Mouse (Mus musculus): ENCODE measurements at regions not wholly inside any gene's neighbourhood (a gene's known extent, or its start where the extent isn't known, plus 50 kb on each side); places are given as distances from the start of the nearest gene placed in this dataset.

GRCm38 (mm10) chr14:59075845-59076745, 66.6 kb downstream of the 1700129C05Rik start:
- Histone ChIP-seq H3K27me3 (ENCODE audit: control insufficient read depth, insufficient read depth, low read length) (no peaks in the 10 kb centered on the region), H3K36me3 (ENCODE audit: control insufficient read depth, insufficient read depth, low read length) (no peaks in the 10 kb centered on the region), H3K4me3 (ENCODE audit: low read depth, low read length) (no peak overlapping the region), H3K27ac (ENCODE audit: low read depth, low read length) (no peak overlapping the region), H3K9me3 (ENCODE audit: control insufficient read depth, low read length) (no peaks in the 10 kb centered on the region), H3K4me2 (ENCODE audit: low read depth, low read length) (peak overlapping the region; percentile 34), H3K9ac (replicated peaks; ENCODE audit: low read depth, low read length) (no peak overlapping the region), H3K4me1 (ENCODE audit: control insufficient read depth, insufficient read depth, low read length) (0 out of 2 replicates have a peak, but pooled peaks cover 3% of the 10 kb centered on the region)
- WGBS, result 31% methylated on average over 29 of the region's 29 CpGs
- peak; percentile 44; the same call in 1 of the 2 replicates for ATAC-seq (ENCODE audit: low read depth)

DNA sequence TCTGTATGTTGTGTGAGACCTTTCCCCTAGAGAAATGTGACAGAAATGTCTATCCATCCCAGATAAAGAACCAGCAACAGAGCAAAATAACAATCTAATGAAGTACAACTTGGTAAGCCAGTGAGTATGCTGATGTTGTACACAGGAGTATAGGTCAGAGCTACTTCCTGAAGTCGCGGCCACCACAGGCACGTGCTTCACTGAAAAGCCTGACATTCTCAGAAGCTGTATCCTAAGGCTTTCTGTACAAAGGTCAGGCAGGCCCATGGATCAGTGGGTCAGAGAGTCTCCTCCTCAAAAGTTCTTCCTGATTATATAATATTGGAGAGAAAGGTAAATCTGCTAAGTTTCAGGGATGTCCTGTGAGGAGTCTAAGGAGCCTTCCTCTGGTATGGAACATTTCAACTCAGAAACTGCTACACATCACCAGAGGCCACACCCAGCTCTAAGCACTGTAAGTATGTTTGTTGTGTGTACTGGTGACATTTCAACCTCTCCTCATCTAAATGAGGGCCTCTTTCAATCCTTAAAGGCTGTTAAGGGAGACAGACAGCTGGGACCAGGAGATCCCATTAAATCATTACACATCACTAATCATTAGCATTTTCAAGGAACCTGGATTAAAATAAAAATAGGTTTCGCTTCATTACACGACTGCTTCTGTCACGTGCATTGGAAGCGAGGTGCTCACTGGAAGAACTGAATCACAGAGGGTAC, 70.2 kb downstream of the 1700129C05Rik start:
- Histone ChIP-seq H3K27ac (ENCODE audit: low read depth, low read length) (no peak overlapping the region), H3K4me1 (ENCODE audit: control insufficient read depth, insufficient read depth, low read length) (0 out of 2 replicates have a peak, but pooled peaks cover 3% of the 10 kb centered on the region), H3K36me3 (ENCODE audit: control insufficient read depth, insufficient read depth, low read length) (no peaks in the 10 kb centered on the region), H3K27me3 (ENCODE audit: control insufficient read depth, insufficient read depth, low read length) (no peaks in the 10 kb centered on the region), H3K9ac (replicated peaks; ENCODE audit: low read depth, low read length) (no peak overlapping the region), H3K4me3 (ENCODE audit: low read depth, low read length) (no peak overlapping the region), H3K9me3 (ENCODE audit: control insufficient read depth, low read length) (no peaks in the 10 kb centered on the region), H3K4me2 (ENCODE audit: low read depth, low read length) (no peak overlapping the region)
- ATAC-seq (ENCODE audit: low read depth), result no peak
- WGBS, result 71% methylated on average over 7 of the region's 7 CpGs

DNA sequence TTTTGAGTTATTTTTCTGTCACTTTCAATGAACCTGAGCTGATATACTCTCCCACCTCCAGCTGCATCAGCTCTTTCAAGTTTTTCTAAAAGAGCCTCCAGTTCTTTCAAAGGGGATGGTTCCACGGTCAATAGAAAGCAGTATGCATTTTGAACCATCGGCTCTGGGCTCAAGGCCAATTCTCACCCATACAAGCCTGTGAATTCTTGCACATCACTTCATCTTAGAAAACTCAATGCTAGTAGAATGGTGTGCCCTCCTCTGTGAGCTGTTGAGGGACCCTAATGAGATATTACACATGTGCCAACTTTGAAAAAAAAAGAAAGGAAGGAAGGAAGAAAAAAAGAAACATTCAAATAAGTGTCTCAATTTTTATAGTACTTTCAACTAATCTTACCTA, 72.6 kb downstream of the 1700129C05Rik start:
- Histone ChIP-seq H3K36me3 (ENCODE audit: control insufficient read depth, insufficient read depth, low read length) (no peaks in the 10 kb centered on the region), H3K4me2 (ENCODE audit: low read depth, low read length) (no peak overlapping the region), H3K9ac (replicated peaks; ENCODE audit: low read depth, low read length) (no peak overlapping the region), H3K9me3 (ENCODE audit: control insufficient read depth, low read length) (no peaks in the 10 kb centered on the region), H3K4me1 (ENCODE audit: control insufficient read depth, insufficient read depth, low read length) (no peaks in the 10 kb centered on the region), H3K27me3 (ENCODE audit: control insufficient read depth, insufficient read depth, low read length) (no peaks in the 10 kb centered on the region), H3K4me3 (ENCODE audit: low read depth, low read length) (no peak overlapping the region), H3K27ac (ENCODE audit: low read depth, low read length) (no peak overlapping the region)
- ATAC-seq (ENCODE audit: low read depth), result no peak
- WGBS, result 59% methylated on average over 2 of the region's 2 CpGs

GRCm38 (mm10) chr14:59066456-59067220, 76.1 kb downstream of the 1700129C05Rik start:
- H3K27me3 ChIP-seq (ENCODE audit: control insufficient read depth, insufficient read depth, low read length), result no peaks in the 10 kb centered on the region
- no peak overlapping the region for H3K4me2 ChIP-seq (ENCODE audit: low read depth, low read length)
- ATAC-seq (ENCODE audit: low read depth), result no peak
- WGBS, result 75% methylated on average over 8 of the region's 8 CpGs
- H3K9me3 ChIP-seq (ENCODE audit: control insufficient read depth, low read length), result no peaks in the 10 kb centered on the region
- no peak overlapping the region for H3K4me3 ChIP-seq (ENCODE audit: low read depth, low read length)
- no peak overlapping the region for H3K27ac ChIP-seq (ENCODE audit: low read depth, low read length)
- no peaks in the 10 kb centered on the region for H3K36me3 ChIP-seq (ENCODE audit: control insufficient read depth, insufficient read depth, low read length)
- H3K4me1 ChIP-seq (ENCODE audit: control insufficient read depth, insufficient read depth, low read length), result no peaks in the 10 kb centered on the region
- H3K9ac ChIP-seq (replicated peaks; ENCODE audit: low read depth, low read length), result no peak overlapping the region

DNA sequence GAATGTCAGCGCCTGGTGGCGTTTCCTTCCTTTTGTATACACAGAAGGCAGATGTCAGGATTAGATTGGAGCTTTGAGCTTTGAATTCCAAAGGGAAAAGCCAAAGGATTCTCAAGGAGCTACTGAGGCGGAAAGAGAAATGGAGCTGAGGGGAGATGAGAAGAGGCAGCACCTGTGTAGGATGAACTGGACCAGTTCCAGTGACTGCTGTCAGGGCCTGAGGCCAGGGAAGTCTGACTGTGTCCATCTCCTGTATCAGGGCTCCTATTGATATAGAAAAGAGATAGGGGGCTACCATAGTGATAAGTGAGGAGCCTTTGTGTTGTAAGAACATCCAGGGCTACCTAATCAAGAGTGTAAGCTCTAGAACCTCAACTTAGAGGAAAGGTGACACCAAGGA, 79.5 kb downstream of the 1700129C05Rik start:
- 83% methylated on average over 3 of the region's 3 CpGs for WGBS
- no peak overlapping the region for H3K4me2 ChIP-seq (ENCODE audit: low read depth, low read length)
- ATAC-seq (ENCODE audit: low read depth), result no peak

DNA sequence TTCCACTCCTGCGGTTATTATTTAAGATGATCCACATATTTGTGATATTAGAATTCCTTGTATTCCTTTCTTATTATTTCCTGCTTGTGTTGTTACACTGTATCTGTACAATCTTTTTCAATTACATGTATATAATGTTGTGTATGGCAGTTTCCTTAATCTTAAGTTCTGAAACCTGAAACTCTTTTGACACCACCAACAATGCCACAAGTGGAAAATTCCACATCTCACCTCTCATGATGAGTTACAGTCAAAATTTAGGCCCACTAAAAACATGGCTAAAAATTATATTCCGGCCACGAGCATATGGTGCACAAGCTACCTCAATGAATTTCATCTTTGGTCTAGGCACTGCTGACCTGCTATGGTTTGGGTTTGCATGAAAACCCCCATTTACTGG, 85.9 kb downstream of the 1700129C05Rik start:
- 95% methylated on average over 3 of the region's 3 CpGs for WGBS
- ATAC-seq (ENCODE audit: low read depth), result no peak
- H3K9me3 ChIP-seq (ENCODE audit: control insufficient read depth, low read length), result no peaks in the 10 kb centered on the region

More for the DNA sequence above, 79.5 kb downstream of the 1700129C05Rik start:
- no peaks in the 10 kb centered on the region for H3K4me1 ChIP-seq (ENCODE audit: control insufficient read depth, insufficient read depth, low read length)
- no peaks in the 10 kb centered on the region for H3K36me3 ChIP-seq (ENCODE audit: control insufficient read depth, insufficient read depth, low read length)
- no peak overlapping the region for H3K27ac ChIP-seq (ENCODE audit: low read depth, low read length)
- no peaks in the 10 kb centered on the region for H3K27me3 ChIP-seq (ENCODE audit: control insufficient read depth, insufficient read depth, low read length)
- no peak overlapping the region for H3K4me3 ChIP-seq (ENCODE audit: low read depth, low read length)
- no peaks in the 10 kb centered on the region for H3K9me3 ChIP-seq (ENCODE audit: control insufficient read depth, low read length)
- H3K9ac ChIP-seq (replicated peaks; ENCODE audit: low read depth, low read length), result no peak overlapping the region

DNA sequence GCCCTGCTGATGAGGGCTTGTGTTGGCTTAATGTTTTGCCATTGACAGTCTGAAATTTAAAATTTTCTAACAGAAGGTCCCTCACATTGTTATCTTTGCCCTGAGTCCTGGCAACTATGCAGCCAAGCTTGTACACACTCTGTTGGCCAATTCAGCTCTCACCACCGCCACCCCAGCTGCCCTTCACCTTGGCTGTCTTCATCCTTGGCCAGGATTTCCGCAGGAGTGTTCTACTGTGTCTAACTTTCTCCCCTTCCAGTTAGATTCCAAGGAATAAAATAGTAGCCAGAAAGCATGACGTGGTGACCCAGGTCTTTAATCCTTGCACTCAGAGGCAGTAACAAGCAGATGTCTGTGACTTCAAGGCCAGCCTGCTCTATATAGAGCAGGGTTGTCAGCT, 87.4 kb downstream of the 1700129C05Rik start:
- WGBS, result 93% methylated on average over 3 of the region's 3 CpGs
- H3K4me1 ChIP-seq (ENCODE audit: control insufficient read depth, insufficient read depth, low read length), result no peaks in the 10 kb centered on the region
- H3K4me2 ChIP-seq (ENCODE audit: low read depth, low read length), result no peak overlapping the region
- H3K9me3 ChIP-seq (ENCODE audit: control insufficient read depth, low read length), result no peaks in the 10 kb centered on the region
- ATAC-seq (ENCODE audit: low read depth), result no peak
- no peaks in the 10 kb centered on the region for H3K27me3 ChIP-seq (ENCODE audit: control insufficient read depth, insufficient read depth, low read length)
- no peaks in the 10 kb centered on the region for H3K36me3 ChIP-seq (ENCODE audit: control insufficient read depth, insufficient read depth, low read length)
- H3K4me3 ChIP-seq (ENCODE audit: low read depth, low read length), result no peak overlapping the region
- H3K27ac ChIP-seq (ENCODE audit: low read depth, low read length), result no peak overlapping the region
- no peak overlapping the region for H3K9ac ChIP-seq (replicated peaks; ENCODE audit: low read depth, low read length)

More for the DNA sequence above, 85.9 kb downstream of the 1700129C05Rik start:
- no peak overlapping the region for H3K27ac ChIP-seq (ENCODE audit: low read depth, low read length)
- H3K9ac ChIP-seq (replicated peaks; ENCODE audit: low read depth, low read length), result no peak overlapping the region
- no peak overlapping the region for H3K4me3 ChIP-seq (ENCODE audit: low read depth, low read length)
- no peak overlapping the region for H3K4me2 ChIP-seq (ENCODE audit: low read depth, low read length)
- H3K4me1 ChIP-seq (ENCODE audit: control insufficient read depth, insufficient read depth, low read length), result no peaks in the 10 kb centered on the region
- no peaks in the 10 kb centered on the region for H3K36me3 ChIP-seq (ENCODE audit: control insufficient read depth, insufficient read depth, low read length)
- H3K27me3 ChIP-seq (ENCODE audit: control insufficient read depth, insufficient read depth, low read length), result no peaks in the 10 kb centered on the region

- H3K4me2 ChIP-seq (ENCODE audit: low read depth, low read length), result no peak overlapping the region
- ATAC-seq (ENCODE audit: low read depth), result no peak
- no peaks in the 10 kb centered on the region for H3K36me3 ChIP-seq (ENCODE audit: control insufficient read depth, insufficient read depth, low read length)
- no peak overlapping the region for H3K4me3 ChIP-seq (ENCODE audit: low read depth, low read length)
- H3K9ac ChIP-seq (replicated peaks; ENCODE audit: low read depth, low read length), result no peak overlapping the region
- no peaks in the 10 kb centered on the region for H3K27me3 ChIP-seq (ENCODE audit: control insufficient read depth, insufficient read depth, low read length)
- no peaks in the 10 kb centered on the region for H3K4me1 ChIP-seq (ENCODE audit: control insufficient read depth, insufficient read depth, low read length)
- no peak overlapping the region for H3K27ac ChIP-seq (ENCODE audit: low read depth, low read length)
- H3K9me3 ChIP-seq (ENCODE audit: control insufficient read depth, low read length), result no peaks in the 10 kb centered on the region
- 88% methylated on average over 3 of the region's 3 CpGs for WGBS
These were observed 90.3 kb downstream of the 1700129C05Rik start for GRCm38 (mm10) chr14:59052421-59052820.
